Mouse (Mus musculus) gastrocnemius, postnatal 4 days (tissue): Measurements from ENCODE around the gene Slc35e3. TPM values are rescaled to one million over a fixed set of nuclear protein-coding genes. Genes with fewer than 3 reads are reported as not detected.
"Not testable (repeated sequence)": the region's sequence is repeated elsewhere in the genome, so short reads cannot be mapped to it uniquely, and the experiment has no call there.

Experiments used
- DNase-seq, 2 experiments: peaks; one replicate each; pipeline ENCODE4 v3.0.0; 2021 to 2022; ENCODE audit warnings: low spot score in 2 of 2, mixed read lengths in 2 of 2
- total RNA-seq, 2 experiments: library from RNA; stranded (reverse); gene quantifications; 2 replicates each; pipeline ENCODE4 v1.2.3; 2021

The Slc35e3 gene
- total RNA-seq, 2 experiments from 2014 or later, result 10.3 to 13.2 TPM

DNA sequence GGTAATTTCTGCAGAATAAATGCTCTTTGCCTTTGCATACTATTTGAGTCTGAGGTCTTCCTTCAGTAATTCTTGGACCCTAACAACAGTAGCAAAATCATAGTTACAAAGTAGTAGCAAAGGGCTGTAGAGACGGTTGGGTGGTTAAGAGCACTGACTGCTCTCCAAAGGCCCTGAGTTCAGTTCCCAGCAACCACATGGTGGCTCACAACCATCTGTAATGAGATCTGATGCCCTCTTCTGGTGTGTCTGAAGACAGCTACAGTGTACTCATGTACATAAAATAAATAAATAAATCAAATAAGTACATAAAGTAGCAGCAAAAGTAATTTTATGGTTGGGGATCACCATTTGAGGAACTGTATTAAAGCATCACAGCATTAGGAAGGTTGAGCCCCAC is 30.5 kb downstream of the Slc35e3 start:
- DNase-seq, result not testable (repeated sequence)

GRCm38 (mm10) chr10:117714928-117715500 is 31.2 kb downstream of the Slc35e3 start:
- DNase-seq, result no peak

DNA sequence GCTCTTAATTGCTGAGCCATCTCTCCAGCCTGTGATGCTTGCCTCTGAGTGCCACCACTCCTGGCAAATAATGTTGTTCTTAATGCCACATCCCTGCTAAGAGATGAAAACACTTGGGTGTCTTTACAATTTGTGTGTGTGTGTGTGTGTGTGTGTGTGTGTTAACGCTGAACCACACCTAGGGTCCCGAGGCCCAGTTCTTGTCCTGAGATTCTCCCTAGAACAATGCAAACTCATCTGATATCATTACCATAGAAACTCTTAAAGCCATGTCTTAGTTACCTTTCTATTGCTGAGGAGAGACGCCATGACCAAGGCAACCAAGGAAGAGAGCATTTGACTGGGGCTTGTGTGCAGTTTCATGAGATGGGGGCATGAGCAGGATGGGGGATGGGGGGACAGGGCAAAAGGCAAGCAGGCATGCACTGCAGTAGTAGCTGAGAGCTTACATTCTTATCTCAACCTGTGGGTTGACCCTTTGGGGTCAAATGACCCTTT is 32.1 kb downstream of the Slc35e3 start:
- no peak for DNase-seq

DNA sequence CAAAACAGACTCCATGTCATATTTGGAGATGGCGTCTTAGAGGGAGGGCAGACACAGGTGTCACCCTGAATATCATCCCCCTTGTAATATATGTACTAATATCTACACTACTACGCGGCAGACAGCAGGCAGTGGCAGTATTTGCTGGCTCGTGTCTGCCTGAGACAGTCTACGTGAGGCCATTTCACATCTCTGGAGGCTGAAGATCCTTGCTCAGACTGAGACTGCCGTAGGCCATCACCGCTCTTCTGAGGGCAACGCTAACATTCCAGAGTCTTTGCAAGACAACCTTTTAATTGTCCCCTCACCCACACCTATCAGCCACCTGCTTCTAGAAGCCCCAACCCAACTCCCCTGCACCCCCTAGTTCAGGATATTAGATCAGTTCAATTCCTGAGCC is 32.7 kb downstream of the Slc35e3 start:
- no peak for DNase-seq

- DNase-seq, result no peak
These were observed 33.3 kb downstream of the Slc35e3 start for GRCm38 (mm10) chr10:117712871-117713270.

GRCm38 (mm10) chr10:117712191-117712754 is 33.9 kb downstream of the Slc35e3 start:
- DNase-seq, result no peak

DNA sequence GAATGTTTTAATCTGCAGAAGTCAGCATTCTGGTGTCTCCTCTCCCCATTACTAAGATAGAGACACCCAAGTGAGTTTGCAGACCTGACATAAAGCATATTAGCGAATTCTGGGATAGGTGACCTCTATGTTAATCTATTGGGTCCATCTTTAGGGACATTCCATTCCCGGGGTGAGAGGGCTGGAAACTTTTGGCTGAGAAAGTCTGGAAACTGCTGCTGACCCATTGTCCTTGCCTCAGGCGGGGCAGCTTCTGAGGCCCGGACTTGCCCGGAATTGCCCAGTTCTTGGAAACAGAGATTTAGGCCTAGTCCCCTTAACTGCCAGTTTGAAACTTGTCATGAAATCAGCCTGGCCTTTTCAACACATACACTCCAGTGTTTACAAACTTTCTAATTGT is 34.8 kb downstream of the Slc35e3 start:
- DNase-seq, result no peak

- DNase-seq, result peak; percentile 96 to 97
These were observed 35.5 kb downstream of the Slc35e3 start, which contains the start of gene Mdm2 for GRCm38 (mm10) chr10:117710604-117711141. Gene Mdm2, minus strand, starts transcription at chr10:117710758.

DNA sequence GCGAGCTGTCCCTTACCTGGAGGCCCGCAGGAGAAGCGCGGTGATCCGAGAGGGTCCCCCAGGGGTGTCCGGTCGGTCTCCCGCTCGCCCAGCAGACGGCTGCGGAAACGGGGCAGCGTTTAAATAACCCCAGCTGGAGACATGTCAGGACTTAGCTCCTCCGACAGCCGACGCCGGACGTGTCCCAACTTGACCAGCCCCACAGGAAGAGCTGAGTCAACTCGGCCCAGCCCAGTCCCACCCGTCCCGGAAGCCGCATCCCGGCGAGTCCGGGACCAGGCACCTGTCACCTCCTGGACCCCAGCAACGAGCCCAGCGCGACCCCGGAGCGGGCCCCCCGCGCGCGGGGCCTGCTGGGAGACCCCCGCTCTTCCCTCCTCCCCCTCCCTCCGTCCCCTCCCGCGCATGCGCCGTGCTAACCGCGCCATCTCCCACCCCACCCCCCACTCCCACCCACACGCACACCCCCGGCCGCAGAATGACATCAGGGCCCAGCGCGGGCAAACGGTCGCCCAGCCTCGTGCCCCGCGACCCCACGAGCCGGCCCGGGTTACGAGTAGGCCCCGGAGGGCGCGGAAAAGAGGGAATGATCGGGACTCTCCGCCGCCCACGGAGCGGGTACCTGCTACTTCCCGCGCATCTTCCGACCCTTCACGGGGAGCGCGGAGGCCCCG is 36.1 kb downstream of the Slc35e3 start:
- peak; percentile 73 to 79 for DNase-seq

GRCm38 (mm10) chr10:117709326-117709830 is 36.8 kb downstream of the Slc35e3 start:
- no peak for DNase-seq

DNA sequence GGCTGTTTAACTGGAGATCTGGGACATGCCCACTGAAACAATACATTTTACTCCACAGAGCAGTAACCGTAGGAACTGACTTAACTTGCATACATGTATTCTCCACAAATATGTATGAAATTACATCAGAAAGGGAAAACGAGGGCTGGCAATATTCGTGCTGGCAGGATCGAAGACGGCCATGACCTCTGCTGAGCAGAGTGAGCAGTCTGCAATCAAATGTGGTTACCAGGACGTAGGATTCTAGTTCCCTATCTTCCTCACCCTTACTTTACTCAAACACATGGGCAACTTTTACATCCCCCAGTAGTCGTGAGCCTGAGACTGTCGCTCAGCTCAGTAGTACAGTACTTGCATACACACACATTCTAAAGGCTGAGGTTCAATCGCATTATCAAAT is 37.3 kb downstream of the Slc35e3 start:
- no peak for DNase-seq

- no peak for DNase-seq
These were observed 37.8 kb downstream of the Slc35e3 start for GRCm38 (mm10) chr10:117708376-117708775.

DNA sequence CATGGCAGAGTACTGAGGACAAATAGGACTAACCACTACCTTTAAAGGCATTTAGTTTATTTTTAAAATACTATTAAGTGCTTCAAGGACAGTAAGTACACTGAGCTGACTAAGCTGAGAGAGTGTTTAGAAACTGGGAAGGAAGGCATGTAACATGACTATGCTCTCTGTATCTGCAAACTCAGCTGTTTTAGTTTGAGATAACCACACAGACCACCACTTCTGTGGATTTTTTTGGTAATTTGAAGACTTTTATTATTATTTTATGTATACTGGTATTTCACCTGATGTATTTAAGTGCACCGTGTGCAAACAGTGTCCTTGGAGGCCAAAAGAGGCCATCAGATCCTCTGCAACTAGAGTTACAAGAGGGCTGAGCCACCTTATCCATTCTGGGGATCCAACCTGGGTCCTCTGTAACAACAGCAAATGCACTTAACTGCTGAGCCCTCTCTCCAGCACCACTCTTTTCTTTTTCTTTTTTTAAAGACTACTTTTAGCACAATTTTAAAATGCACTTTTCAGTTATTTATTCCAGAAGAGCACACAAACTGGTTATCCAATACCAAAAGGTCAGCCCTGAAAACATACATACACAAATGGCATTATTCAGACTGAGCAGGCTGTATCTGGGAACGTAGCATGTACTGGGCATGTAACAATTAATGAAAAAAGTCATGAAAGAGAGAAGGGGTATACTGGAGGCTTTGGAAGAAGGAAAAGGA is 38.9 kb downstream of the Slc35e3 start:
- no peak for DNase-seq

DNA sequence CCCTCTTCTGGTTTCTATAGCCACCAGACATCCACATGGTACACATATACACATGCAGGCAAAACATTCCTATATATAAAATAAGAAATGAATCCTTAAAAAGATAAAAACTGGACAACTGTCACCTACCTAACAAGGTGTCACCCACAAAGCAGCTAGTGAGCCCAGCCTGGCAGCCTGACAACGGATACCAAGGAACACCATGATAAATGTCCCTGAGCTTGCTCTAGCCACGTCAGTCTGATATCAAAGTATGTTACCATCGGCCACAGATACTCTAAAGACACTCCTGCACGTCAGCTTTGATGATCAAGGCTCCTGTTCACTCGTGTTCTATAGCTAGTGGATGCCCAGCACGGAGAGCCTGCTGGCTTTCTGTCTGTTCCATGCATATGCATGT is 39.7 kb downstream of the Slc35e3 start:
- no peak for DNase-seq

- DNase-seq, result no peak
These were observed 40.4 kb downstream of the Slc35e3 start for GRCm38 (mm10) chr10:117705806-117706205.

DNA sequence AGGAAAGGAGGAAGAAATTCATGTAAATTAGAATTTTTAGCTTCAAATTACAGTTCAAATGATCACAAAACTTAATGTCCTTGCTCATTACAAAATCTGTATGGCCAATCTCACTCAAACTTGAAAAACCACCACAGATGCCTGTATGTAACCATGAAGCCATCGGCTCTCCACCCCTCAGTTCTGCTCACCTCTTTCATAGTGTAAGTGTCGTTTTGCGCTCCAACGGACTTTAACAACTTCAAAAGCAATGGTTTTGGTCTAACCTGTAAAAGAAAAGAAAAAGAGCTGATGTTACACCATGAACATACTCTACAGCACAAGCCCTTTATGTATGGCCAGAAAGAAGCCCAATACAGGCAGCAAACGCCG is 41.2 kb downstream of the Slc35e3 start:
- no peak for DNase-seq

GRCm38 (mm10) chr10:117704314-117704963 is 41.7 kb downstream of the Slc35e3 start:
- DNase-seq, result not testable (repeated sequence)

GRCm38 (mm10) chr10:117703506-117703905 is 42.7 kb downstream of the Slc35e3 start:
- no peak for DNase-seq

- DNase-seq, result no peak
These were observed 43.9 kb downstream of the Slc35e3 start for GRCm38 (mm10) chr10:117702024-117702833.
